Mouse (Mus musculus) left cerebral cortex, postnatal 36 days (tissue): ENCODE results near the gene Dram2. TPM values are rescaled to one million over a fixed set of nuclear protein-coding genes. Genes with fewer than 3 reads are reported as not detected.
"Not testable (repeated sequence)": the region's sequence is repeated elsewhere in the genome, so short reads cannot be mapped to it uniquely, and the experiment has no call there.

ENCODE experiments used
- DNase-seq, 2 experiments: peaks; one replicate each; pipeline ENCODE4 v3.0.0; 2021 to 2022; ENCODE audit warnings: low spot score in 2 of 2, mixed read lengths in 1 of 2
- intact Hi-C: fragments of 180-260 bp; cut with DNase I; formaldehyde crosslinking; loops from one replicate; pipeline ENCODE4 v1.15.1; 2025
- total RNA-seq, 2 experiments: library from RNA; stranded (reverse); gene quantifications; 2 replicates each; pipeline ENCODE4 v1.2.3; 2021

Dram2 gene
- 10 to 100 TPM; 32.3 to 37.7 TPM for total RNA-seq

GRCm38 (mm10) chr3:106547171-106547923 lies at the start of gene Dram2, which contains the start of gene Cept1:
Gene Dram2 (plus strand): TSS chr3:106547798.
Gene Cept1 (minus strand): TSS chr3:106547802.
- peak; percentile 90 to 92 for DNase-seq
- intact Hi-C loops, result no loop called here

GRCm38 (mm10) chr3:106500510-106500909 lies 47.1 kb upstream of the Dram2 start:
- DNase-seq, result no peak
- intact Hi-C loops, result no loop called here

GRCm38 (mm10) chr3:106502892-106503291 lies 44.7 kb upstream of the Dram2 start:
- intact Hi-C loops, result no loop called here

GRCm38 (mm10) chr3:106510669-106511068 lies 36.9 kb upstream of the Dram2 start:
- no peak for DNase-seq
- intact Hi-C loops, result no loop called here

More at GRCm38 (mm10) chr3:106502892-106503291, 44.7 kb upstream of the Dram2 start:
- DNase-seq, result no peak

GRCm38 (mm10) chr3:106515016-106515415 lies 32.6 kb upstream of the Dram2 start:
- intact Hi-C loops, result no loop called here
- DNase-seq, result no peak

- intact Hi-C loops, result no loop called here
- DNase-seq, result no peak
Measured at GRCm38 (mm10) chr3:106522730-106523129, 24.9 kb upstream of the Dram2 start.

- DNase-seq, result no peak
- intact Hi-C loops, result no loop called here
Measured at GRCm38 (mm10) chr3:106526411-106526810, 21.2 kb upstream of the Dram2 start.

- DNase-seq, result no peak
- intact Hi-C loops, result no loop called here
Measured at GRCm38 (mm10) chr3:106528032-106528431, 19.6 kb upstream of the Dram2 start.

- intact Hi-C loops, result no loop called here
Measured at GRCm38 (mm10) chr3:106533277-106533676, 14.3 kb upstream of the Dram2 start.

GRCm38 (mm10) chr3:106544721-106545316 lies 2.8 kb upstream of the Dram2 start:
- intact Hi-C loops, result no loop called here
- DNase-seq, result no peak

More at GRCm38 (mm10) chr3:106533277-106533676, 14.3 kb upstream of the Dram2 start:
- no peak for DNase-seq

GRCm38 (mm10) chr3:106547924-106548539 lies 434 bp downstream of the Dram2 start:
- DNase-seq, result no peak
- intact Hi-C loops, result loop anchor here (2.0 kb wide), 1 partner anchor 175 kb away; no protein-coding TSS in a partner anchor

- DNase-seq, result no peak
Measured at GRCm38 (mm10) chr3:106548971-106549370, 1.4 kb downstream of the Dram2 start.

GRCm38 (mm10) chr3:106553411-106553810 lies 5.8 kb downstream of the Dram2 start:
- DNase-seq, result no peak
- intact Hi-C loops, result no loop called here

More at GRCm38 (mm10) chr3:106548971-106549370, 1.4 kb downstream of the Dram2 start:
- intact Hi-C loops, result loop anchor here (2.0 kb wide), 1 partner anchor 174 kb away; no protein-coding TSS in a partner anchor

- no peak for DNase-seq
- intact Hi-C loops, result no loop called here
Measured at GRCm38 (mm10) chr3:106555743-106556250, 8.2 kb downstream of the Dram2 start.

- DNase-seq, result no peak
- intact Hi-C loops, result no loop called here
Measured at GRCm38 (mm10) chr3:106558271-106558670, 10.7 kb downstream of the Dram2 start.

GRCm38 (mm10) chr3:106565876-106566275 lies 18.3 kb downstream of the Dram2 start:
- no peak for DNase-seq
- intact Hi-C loops, result no loop called here

- intact Hi-C loops, result no loop called here
- no peak for DNase-seq
Measured at GRCm38 (mm10) chr3:106573191-106573590, 25.6 kb downstream of the Dram2 start.

- intact Hi-C loops, result no loop called here
- DNase-seq, result no peak
Measured at GRCm38 (mm10) chr3:106579296-106579695, 31.7 kb downstream of the Dram2 start.

- intact Hi-C loops, result not testable (repeated sequence)
Measured at GRCm38 (mm10) chr3:106593631-106594030, 46.0 kb downstream of the Dram2 start.

GRCm38 (mm10) chr3:106618103-106618502 lies 70.5 kb downstream of the Dram2 start:
- intact Hi-C loops, result no loop called here
- no peak for DNase-seq

More at GRCm38 (mm10) chr3:106593631-106594030, 46.0 kb downstream of the Dram2 start:
- not testable (repeated sequence) for DNase-seq
